Mouse (Mus musculus) spleen, postnatal 10 days (tissue): ENCODE measurements around the gene Mtg1.

Source experiments
- DNase-seq, 2 experiments: peaks; one replicate each; pipeline ENCODE4 v3.0.0; 2021 to 2022; ENCODE audit warnings: low spot score in 2 of 2

The Mtg1 gene

DNA sequence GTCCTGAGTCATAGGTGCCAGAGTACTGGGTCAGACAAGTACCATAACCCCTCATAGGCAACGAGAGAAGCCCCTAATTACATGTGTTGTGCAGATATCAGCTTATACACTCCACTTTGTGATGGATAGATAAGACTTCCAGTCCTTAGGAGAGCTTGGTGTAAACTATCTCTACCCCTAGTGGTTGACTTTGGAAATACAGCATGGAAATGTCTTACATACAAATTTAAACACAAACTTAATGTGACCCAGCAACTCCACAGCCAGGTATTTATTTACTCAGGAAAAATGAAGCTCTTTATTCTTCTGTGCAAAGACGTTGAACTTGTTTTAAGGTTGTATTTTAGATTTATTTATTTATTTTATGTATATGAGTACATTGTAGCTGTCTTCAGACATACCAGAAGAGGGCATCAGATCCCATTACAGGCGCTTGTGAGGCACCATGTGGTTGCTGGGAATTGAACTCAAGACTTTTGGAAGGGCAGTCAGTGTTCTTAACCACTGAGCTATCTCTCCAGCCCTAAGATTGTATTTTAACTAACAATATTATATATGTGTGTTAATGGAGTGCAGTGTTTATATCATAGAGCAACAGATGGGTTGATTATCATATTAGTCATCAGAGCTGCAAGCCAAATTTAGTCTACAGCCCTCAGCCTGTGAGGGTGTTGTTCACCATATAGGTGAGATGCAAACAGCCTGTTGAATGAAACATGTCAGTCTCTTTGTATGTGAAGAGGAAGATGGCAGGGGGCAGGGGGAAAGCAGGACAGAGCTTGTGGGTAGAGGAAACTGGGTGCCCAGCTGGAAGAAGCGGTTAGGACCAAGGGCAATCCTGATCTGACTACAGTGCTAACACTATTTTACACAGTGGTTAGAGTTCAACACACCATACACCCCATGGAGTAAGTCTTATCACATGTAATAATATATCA lies 51.3 kb downstream of the Mtg1 start:
- DNase-seq, result no peak

DNA sequence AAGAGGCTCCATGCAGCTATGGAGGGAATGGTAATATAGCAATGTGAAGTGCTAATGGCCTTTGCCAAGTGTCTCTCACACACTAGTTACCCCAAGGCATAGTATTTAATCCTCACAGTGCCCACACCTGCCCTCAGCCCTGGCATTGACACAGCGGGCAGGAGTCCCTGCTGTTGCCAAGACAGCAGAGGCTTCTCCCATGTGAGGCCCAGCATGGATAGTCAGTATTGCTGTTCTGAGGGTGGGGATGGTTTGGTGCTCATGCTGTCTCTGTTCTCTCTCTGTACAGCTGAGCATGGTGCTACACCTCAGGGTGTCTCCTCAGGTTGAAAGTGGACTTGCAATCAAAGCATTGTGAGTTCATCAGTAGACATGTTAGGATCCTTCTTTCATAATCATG lies 53.1 kb downstream of the Mtg1 start:
- no peak for DNase-seq

DNA sequence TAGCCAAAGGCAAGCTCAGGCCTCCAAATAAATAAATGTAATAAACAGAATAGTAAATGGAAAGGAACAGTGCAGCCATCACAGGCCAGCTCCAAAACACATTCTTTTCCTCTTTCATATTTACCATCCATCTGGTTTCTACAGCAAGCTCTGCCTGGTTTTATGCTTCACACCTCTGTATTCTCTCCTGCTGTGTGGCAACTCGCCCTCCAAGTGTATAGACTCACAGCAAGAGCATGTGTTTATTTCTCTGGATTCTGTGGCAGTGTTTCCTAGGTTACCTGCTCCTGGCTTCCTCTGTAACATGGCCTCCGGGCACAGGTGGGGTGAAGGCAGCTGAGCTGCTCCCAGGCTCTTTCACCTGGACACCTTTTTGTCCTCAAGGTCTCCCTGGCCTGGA lies 55.1 kb downstream of the Mtg1 start:
- no peak for DNase-seq

DNA sequence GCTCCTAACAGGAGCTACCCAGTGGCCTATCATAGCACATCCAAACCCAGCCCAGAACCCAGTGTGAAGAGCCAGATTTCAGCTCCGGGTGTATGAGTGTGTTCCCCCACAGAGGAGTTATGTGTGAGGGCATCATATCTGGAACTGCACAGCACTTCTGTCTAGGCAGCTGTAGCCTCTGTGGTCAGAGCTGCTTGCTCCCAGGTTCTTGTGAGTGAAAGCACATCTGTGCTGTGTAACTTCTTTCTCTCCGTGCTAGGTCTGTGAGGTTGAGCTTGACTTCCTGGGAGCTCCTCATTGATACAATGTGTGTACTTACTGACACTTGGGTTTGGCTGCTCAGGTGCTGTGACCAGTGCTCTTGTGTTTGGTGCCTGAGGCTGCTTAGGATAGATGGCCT lies 55.5 kb downstream of the Mtg1 start:
- no peak for DNase-seq

DNA sequence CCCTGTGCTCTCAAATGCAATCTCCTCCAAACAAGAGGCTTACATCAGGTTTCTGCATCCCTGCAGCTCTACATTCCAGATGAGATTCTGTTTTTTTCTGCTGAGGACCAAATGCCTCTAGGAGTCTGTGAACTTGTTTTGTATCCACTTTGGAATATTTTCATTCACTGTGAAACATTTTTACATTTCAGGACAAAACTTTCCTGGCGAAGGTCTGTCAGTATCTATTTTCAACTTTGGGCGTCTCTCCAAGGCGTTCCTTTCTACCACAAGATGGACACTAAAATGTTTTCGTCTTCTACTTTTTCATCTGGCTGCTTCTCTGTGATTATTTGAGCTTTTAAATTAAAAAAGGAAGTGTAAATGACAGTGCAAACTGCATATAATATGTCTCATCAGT lies 56.7 kb downstream of the Mtg1 start:
- DNase-seq, result no peak

DNA sequence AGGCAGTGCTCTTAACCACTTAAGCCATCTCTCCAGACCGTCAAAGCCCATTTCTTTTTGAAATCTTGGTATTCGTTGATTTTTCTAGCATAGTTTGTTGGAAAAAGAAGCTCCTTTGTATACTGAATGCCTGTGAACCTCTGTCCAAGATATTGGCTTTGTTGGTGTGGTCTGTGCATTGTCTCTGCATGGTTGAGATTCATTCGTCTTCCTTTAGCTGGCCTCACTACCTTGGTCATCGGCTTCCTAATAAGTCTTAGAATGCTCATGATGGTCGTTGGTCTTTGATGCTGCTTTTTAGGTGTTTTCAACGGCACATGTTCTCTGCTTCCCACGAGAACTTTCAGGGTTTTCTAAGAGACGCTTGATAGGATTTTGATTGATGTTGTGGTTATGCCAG lies 58.6 kb downstream of the Mtg1 start:
- no peak for DNase-seq
